Mouse (Mus musculus) adrenal gland (tissue): ENCODE results near the gene Pus7l.

ENCODE experiments used
- intact Hi-C: fragments of 180-260 bp; cut with DNase I; formaldehyde crosslinking; loops from one replicate; pipeline ENCODE4 v1.15.1; 2025

Pus7l gene

GRCm38 (mm10) chr15:94479513-94480136, 63.7 kb downstream of the Pus7l start:
- intact Hi-C loops: no loop called here

- intact Hi-C loops: no loop called here
Measured at GRCm38 (mm10) chr15:94478706-94479105, 64.6 kb downstream of the Pus7l start.

GRCm38 (mm10) chr15:94477287-94477686, 66.1 kb downstream of the Pus7l start:
- intact Hi-C loops: no loop called here

GRCm38 (mm10) chr15:94475975-94476374, 67.4 kb downstream of the Pus7l start:
- intact Hi-C loops: no loop called here
